Mouse (Mus musculus): ENCODE results near the gene Tmem131l. TPM values are rescaled to one million over a fixed set of nuclear protein-coding genes. Genes with fewer than 3 reads are reported as not detected.

The Tmem131l gene
- polyA plus RNA-seq, 1 experiment = 9.8 TPM

GRCm38 (mm10) chr3:84063369-84063914 lies 23.5 kb upstream of the Tmem131l start:
- H3K4me1 ChIP-seq (ENCODE audit: control insufficient read depth, insufficient read depth, low read length) = no peaks in the 10 kb centered on the region
- no peak overlapping the region for H3K4me3 ChIP-seq (ENCODE audit: insufficient read depth, low read depth, low read length)
- TF ChIP-seq CTCF (conservative IDR thresholded peaks at IDR 0.05; ENCODE audit: insufficient read depth, insufficient read length, low read depth, low read length) = no peak
- TF ChIP-seq POLR2A (IDR thresholded peaks at IDR 0.05; ENCODE audit: low read depth, low read length) = no peak
- 89% methylated on average over 2 of the region's 2 CpGs for whole genome bisulfite sequencing
- no peak for DNase-seq
- no peak overlapping the region for H3K27ac ChIP-seq (ENCODE audit: insufficient read depth, low read depth, low read length)
- no peaks in the 10 kb centered on the region for H3K36me3 ChIP-seq (ENCODE audit: control insufficient read depth, insufficient read depth, low read length)
- no peaks in the 10 kb centered on the region for H3K27me3 ChIP-seq (replicated peaks; ENCODE audit: control insufficient read depth, insufficient read depth, low read length)

DNA sequence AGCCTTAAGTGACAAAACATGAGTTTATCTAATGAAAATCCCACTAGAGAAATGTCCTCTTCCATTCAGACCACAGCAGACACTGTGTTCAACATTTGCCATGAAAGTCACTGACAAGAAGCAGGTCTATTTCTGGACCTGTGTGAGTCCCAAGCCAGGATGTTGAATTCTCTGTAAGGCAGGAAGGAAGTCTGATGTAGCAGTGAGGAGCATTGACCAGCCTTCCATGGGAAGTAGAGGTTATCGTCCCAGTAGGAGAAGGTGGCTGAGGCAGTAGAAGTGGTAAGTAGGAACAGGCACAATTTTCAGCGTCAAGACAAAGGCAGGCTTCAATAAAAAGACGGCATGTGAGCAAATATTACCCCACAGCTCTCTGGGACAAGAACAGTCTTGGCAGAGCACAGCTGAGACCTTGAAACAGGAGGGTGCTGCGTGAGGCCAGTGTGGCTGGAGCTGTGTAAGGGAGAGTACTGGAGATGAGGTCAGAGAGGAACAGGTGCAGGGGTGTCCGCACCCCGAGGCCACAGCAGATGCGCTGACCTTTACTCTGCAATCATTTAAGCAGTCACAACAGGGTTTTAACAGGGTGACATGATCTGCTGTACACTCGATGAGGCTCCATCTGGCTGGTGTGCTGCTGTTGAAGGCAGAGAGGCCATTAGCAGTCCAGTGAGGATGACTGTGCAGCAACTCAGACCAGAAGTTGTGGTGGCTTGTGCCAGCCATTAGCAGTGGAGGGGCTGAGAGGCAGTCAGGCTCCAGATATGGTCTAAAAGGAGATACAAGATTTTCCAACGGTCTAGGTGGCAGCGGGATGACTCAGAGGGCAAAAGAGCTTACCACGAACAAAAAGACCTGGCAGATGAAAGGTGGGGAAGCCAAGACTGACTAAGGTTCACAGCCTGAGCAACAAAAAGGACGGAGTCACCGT lies 21.8 kb upstream of the Tmem131l start:
- no peak for TF ChIP-seq CTCF (conservative IDR thresholded peaks at IDR 0.05; ENCODE audit: insufficient read depth, insufficient read length, low read depth, low read length)
- TF ChIP-seq POLR2A (IDR thresholded peaks at IDR 0.05; ENCODE audit: low read depth, low read length) = no peak
- Histone ChIP-seq H3K36me3 (ENCODE audit: control insufficient read depth, insufficient read depth, low read length) (no peaks in the 10 kb centered on the region), H3K4me1 (ENCODE audit: control insufficient read depth, insufficient read depth, low read length) (no peaks in the 10 kb centered on the region), H3K27ac (ENCODE audit: insufficient read depth, low read depth, low read length) (no peak overlapping the region), H3K27me3 (replicated peaks; ENCODE audit: control insufficient read depth, insufficient read depth, low read length) (no peaks in the 10 kb centered on the region), H3K4me3 (ENCODE audit: insufficient read depth, low read depth, low read length) (no peak overlapping the region)
- 63% methylated on average over 13 of the region's 13 CpGs for WGBS
- DNase-seq = no peak

DNA sequence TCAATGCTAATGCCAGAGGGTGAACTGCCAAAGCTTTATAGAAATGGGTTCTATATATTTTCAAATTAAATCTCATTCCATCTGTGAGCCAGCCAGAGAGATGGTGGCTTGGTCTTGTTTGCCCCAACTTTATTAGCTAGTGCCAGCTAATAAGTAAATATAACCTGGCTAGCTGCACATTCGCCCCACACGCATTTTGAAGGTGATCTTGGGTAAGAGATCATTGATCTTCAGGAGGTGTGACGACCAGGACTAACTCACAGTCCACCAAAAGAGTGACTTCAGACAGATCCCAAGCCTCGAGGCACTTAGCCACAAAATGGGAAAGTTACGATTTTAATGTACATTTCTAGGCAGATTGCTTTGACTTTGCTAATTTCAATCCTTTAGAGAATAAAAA lies 21.0 kb upstream of the Tmem131l start:
- Histone ChIP-seq H3K36me3 (ENCODE audit: control insufficient read depth, insufficient read depth, low read length) (no peaks in the 10 kb centered on the region), H3K27ac (ENCODE audit: insufficient read depth, low read depth, low read length) (no peak overlapping the region), H3K27me3 (replicated peaks; ENCODE audit: control insufficient read depth, insufficient read depth, low read length) (no peaks in the 10 kb centered on the region), H3K4me3 (ENCODE audit: insufficient read depth, low read depth, low read length) (no peak overlapping the region), H3K4me1 (ENCODE audit: control insufficient read depth, insufficient read depth, low read length) (no peaks in the 10 kb centered on the region)
- no peak for DNase-seq
- TF ChIP-seq POLR2A (IDR thresholded peaks at IDR 0.05; ENCODE audit: low read depth, low read length) = no peak
- TF ChIP-seq CTCF (conservative IDR thresholded peaks at IDR 0.05; ENCODE audit: insufficient read depth, insufficient read length, low read depth, low read length) = no peak
- 92% methylated on average over 5 of the region's 5 CpGs for WGBS

- Histone ChIP-seq H3K4me1 (ENCODE audit: control insufficient read depth, insufficient read depth, low read length) (no peaks in the 10 kb centered on the region), H3K4me3 (ENCODE audit: insufficient read depth, low read depth, low read length) (no peak overlapping the region), H3K27me3 (replicated peaks; ENCODE audit: control insufficient read depth, insufficient read depth, low read length) (no peaks in the 10 kb centered on the region), H3K27ac (ENCODE audit: insufficient read depth, low read depth, low read length) (no peak overlapping the region), H3K36me3 (ENCODE audit: control insufficient read depth, insufficient read depth, low read length) (no peaks in the 10 kb centered on the region)
- no peak for DNase-seq
- WGBS = 44% methylated on average over 4 of the region's 4 CpGs
- TF ChIP-seq CTCF (conservative IDR thresholded peaks at IDR 0.05; ENCODE audit: insufficient read depth, insufficient read length, low read depth, low read length) (no peak), POLR2A (IDR thresholded peaks at IDR 0.05; ENCODE audit: low read depth, low read length) (no peak)
Observed at GRCm38 (mm10) chr3:84060128-84060527, 20.2 kb upstream of the Tmem131l start.

- H3K27ac ChIP-seq (ENCODE audit: insufficient read depth, low read depth, low read length) = no peak overlapping the region
- H3K36me3 ChIP-seq (ENCODE audit: control insufficient read depth, insufficient read depth, low read length) = no peaks in the 10 kb centered on the region
- 40% methylated on average over 4 of the region's 4 CpGs for WGBS
- TF ChIP-seq POLR2A (IDR thresholded peaks at IDR 0.05; ENCODE audit: low read depth, low read length) (no peak), CTCF (conservative IDR thresholded peaks at IDR 0.05; ENCODE audit: insufficient read depth, insufficient read length, low read depth, low read length) (no peak)
- no peaks in the 10 kb centered on the region for H3K4me1 ChIP-seq (ENCODE audit: control insufficient read depth, insufficient read depth, low read length)
- DNase-seq = no peak
- H3K4me3 ChIP-seq (ENCODE audit: insufficient read depth, low read depth, low read length) = no peak overlapping the region
- H3K27me3 ChIP-seq (replicated peaks; ENCODE audit: control insufficient read depth, insufficient read depth, low read length) = no peaks in the 10 kb centered on the region
Observed at GRCm38 (mm10) chr3:84059676-84060075, 19.7 kb upstream of the Tmem131l start.

- H3K36me3 ChIP-seq (ENCODE audit: control insufficient read depth, insufficient read depth, low read length) = no peaks in the 10 kb centered on the region
- H3K4me3 ChIP-seq (ENCODE audit: insufficient read depth, low read depth, low read length) = no peak overlapping the region
- WGBS = 47% methylated on average over 13 of the region's 13 CpGs
- no peaks in the 10 kb centered on the region for H3K4me1 ChIP-seq (ENCODE audit: control insufficient read depth, insufficient read depth, low read length)
- no peak for DNase-seq
- H3K27me3 ChIP-seq (replicated peaks; ENCODE audit: control insufficient read depth, insufficient read depth, low read length) = no peaks in the 10 kb centered on the region
- no peak overlapping the region for H3K27ac ChIP-seq (ENCODE audit: insufficient read depth, low read depth, low read length)
- TF ChIP-seq POLR2A (IDR thresholded peaks at IDR 0.05; ENCODE audit: low read depth, low read length) = no peak
- TF ChIP-seq CTCF (conservative IDR thresholded peaks at IDR 0.05; ENCODE audit: insufficient read depth, insufficient read length, low read depth, low read length) = no peak
Observed at GRCm38 (mm10) chr3:84059261-84059660, 19.3 kb upstream of the Tmem131l start.

DNA sequence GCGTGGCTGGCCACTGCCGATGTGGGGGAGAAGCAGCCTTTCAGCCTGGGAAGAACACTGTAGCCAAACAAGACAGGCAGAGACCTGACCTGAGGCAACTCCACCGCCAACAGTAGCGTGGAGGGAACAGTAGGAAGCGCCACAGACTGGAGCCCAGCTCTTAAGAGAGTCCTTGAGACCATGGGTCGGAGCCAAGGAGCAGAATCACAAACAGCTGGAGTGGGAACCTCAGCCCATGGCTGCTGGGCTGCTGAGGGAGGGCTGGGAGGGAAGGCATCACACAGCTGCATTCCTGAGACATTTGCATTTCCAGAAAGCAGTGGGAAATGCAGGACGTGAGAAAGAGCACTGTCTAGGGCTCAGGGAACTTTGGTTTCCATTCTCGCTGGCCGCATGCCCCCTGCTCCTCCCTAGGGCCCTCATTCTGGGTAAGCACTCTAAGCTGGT lies 8.8 kb upstream of the Tmem131l start:
- Histone ChIP-seq H3K4me1 (ENCODE audit: control insufficient read depth, insufficient read depth, low read length) (no peaks in the 10 kb centered on the region), H3K27me3 (replicated peaks; ENCODE audit: control insufficient read depth, insufficient read depth, low read length) (no peaks in the 10 kb centered on the region), H3K27ac (ENCODE audit: insufficient read depth, low read depth, low read length) (no peak overlapping the region), H3K36me3 (ENCODE audit: control insufficient read depth, insufficient read depth, low read length) (no peaks in the 10 kb centered on the region), H3K4me3 (ENCODE audit: insufficient read depth, low read depth, low read length) (no peak overlapping the region)
- TF ChIP-seq POLR2A (IDR thresholded peaks at IDR 0.05; ENCODE audit: low read depth, low read length) (no peak), CTCF (conservative IDR thresholded peaks at IDR 0.05; ENCODE audit: insufficient read depth, insufficient read length, low read depth, low read length) (no peak)
- 32% methylated on average over 9 of the region's 9 CpGs for WGBS
- no peak for DNase-seq
